Mouse (Mus musculus): ENCODE results near the gene Fuom. TPM values are rescaled to one million over a fixed set of nuclear protein-coding genes. Genes with fewer than 3 reads are reported as not detected.
A peak's percentile ranks its signal among the peaks of the same experiment; 100 is the strongest.

Gene Fuom
- polyA plus RNA-seq, 1 experiment = 61.2 TPM

DNA sequence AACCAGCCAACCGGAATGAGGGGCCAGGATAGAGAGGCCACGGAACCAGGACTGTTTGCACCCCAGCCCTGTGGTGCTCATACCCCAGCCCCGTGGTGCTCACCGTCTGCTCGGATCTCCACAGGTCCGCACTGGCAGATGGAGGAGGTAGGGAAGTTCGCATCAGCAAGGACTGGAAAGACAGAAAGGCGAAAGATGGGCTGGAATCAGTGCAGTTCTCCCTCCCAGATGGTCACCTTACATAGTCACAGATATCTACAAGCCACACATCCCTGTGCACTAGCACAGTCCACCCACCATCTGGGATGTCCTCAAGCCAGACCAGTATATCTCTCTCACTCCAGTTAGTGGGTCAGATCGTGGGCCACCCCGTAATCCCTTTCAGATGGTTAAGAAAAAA is 743 bp downstream of the Fuom start:
- no peak for DNase-seq (ENCODE audit: low spot score)

GRCm38 (mm10) chr7:140098466-140098865 is 3.8 kb downstream of the Fuom start:
- DNase-seq (ENCODE audit: low spot score) = no peak

DNA sequence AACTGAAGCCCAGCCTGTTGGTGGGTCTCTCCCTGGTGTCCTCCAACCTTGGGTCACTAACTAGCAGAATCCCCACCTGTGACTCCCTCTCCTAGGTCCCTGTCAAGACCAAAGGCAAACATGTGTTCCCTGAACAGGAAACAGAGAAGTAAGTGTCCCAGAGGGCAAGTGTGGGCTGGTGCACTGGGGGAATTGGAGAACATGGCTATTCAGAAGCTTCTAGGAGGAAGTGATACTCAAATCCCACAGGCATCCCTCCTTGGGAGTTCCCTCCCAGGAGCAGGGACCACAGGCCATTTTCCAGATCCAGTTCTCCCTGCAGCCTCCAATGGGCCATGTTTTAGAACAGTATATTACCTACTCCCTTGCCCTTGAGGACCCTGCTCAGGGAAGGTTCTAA is 6.2 kb downstream of the Fuom start:
- no peak for DNase-seq (ENCODE audit: low spot score)

DNA sequence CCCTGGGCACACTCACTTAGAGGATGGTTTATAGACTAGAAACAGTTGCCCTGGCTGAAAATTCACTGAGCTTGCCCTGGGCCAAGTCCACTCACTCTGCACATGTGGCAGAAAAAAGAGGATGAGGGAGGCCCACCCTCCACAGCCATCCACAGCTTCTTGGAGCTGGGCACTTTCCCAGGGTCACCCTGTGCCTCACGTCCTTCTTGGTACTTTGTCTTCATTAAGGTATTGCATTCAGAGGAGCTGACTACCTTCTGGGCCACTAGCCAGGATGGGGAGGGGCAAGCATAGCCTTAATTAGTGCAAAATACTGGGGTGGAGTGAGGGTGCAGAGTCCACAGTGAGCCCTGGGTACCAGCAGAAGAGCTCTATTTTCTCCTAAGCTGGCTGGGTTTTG is 6.7 kb downstream of the Fuom start:
- DNase-seq (ENCODE audit: low spot score) = no peak

GRCm38 (mm10) chr7:140094954-140095353 is 7.3 kb downstream of the Fuom start:
- DNase-seq (ENCODE audit: low spot score) = no peak

GRCm38 (mm10) chr7:140092924-140093528 is 9.2 kb downstream of the Fuom start, which contains the start of gene Prap1:
Gene Prap1, plus strand, starts transcription at chr7:140093395.
- DNase-seq (ENCODE audit: low spot score) = no peak

DNA sequence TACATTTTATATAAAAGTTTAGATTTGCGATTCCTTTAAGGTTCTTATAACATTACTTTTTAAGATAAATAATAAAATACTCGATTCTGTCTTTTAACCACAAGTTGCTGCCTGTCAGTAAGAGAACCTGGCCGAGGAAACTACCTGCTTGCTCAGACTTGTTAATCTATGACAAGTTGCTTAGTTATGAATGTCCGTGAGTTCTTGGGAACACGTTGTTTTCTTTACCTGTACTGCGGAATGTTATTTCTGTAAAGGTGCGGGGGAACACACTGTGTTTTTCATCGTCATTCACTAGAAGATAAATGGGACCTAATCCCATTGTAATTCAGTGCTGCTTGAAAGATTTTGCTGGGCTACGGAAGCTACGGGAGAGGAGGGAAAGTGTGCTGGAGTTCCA is 11.6 kb downstream of the Fuom start:
- DNase-seq (ENCODE audit: low spot score) = no peak

- no peak for DNase-seq (ENCODE audit: low spot score)
Observed at GRCm38 (mm10) chr7:140082242-140082678, 20.0 kb downstream of the Fuom start, which contains the start of gene Caly. Gene Caly, minus strand, starts transcription at chr7:140082548.

GRCm38 (mm10) chr7:140081408-140082241 is 20.6 kb downstream of the Fuom start:
- no peak for DNase-seq (ENCODE audit: low spot score)

DNA sequence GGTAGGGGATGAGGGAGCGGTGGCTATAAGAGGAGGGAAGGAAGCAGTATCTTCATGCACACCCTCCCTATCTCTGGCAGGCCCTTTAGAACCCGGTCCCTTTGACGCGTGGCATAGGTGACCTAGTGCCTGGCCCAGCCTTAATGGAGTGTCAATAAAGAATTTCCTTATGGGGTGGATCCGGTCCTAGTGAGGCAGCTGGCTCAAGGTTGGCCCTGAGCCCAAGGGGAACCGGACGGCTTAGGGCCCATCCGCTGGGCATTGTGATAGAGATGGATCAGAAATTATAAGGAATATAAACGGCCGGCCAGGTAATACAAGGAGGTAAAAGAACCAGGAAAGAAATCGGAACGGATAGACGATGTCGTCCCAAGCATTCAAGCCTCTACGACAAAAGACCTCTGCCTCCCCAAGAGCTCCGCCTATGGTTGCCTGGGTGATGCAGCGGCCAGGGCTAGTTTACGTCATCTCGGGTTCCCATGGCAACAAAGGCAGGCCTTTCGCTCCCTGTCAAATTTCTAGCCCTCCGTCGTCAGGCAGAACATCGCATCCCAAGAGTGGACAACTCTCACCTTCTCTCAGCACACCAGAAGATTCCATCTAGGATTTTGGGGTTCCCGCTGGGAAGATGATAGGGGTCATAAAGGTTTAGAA is 21.6 kb downstream of the Fuom start:
- DNase-seq (ENCODE audit: low spot score) = no peak

DNA sequence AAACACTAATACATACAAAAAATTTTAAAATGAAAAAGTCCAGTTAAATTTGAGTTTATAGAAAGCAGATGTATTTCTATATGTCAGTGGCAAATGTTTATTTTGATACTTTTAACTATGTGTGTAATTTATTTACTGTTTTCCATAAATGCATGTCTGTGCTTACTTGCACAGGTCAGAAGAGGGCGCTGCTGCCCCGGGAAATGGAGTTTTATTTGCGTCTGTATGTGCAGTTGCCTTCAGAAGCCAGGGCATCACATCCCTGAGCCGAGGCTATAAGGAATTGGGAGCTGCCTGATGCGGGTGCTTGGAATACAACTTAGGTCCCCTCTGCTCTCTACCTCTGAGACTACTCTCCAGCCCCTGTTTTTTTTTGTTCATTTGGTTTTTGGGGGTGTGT is 23.5 kb downstream of the Fuom start:
- no peak for DNase-seq (ENCODE audit: low spot score)

DNA sequence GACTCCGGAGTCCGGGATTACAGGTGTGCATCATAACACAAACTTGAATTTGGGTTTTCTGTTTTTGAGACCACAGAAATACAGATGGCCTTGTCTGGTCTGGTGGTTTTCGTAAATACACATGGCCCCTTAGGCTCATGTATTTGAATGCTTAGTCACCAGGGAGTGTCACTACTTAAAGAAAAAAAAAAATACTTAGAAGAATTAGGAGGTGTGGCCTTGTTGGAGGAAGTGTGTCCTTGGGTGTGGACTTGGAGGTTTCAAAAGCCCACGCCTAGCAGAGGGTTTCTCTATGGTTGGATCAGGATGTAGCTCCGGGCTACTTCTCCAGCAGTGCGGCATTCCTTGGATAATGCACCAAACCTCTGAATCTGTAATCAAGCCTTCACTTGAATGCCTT is 24.5 kb downstream of the Fuom start:
- no peak for DNase-seq (ENCODE audit: low spot score)

- DNase-seq (ENCODE audit: low spot score) = no peak
Observed at GRCm38 (mm10) chr7:140070042-140070711, 32.1 kb downstream of the Fuom start.

GRCm38 (mm10) chr7:140067397-140067796 is 34.8 kb downstream of the Fuom start:
- no peak for DNase-seq (ENCODE audit: low spot score)

DNA sequence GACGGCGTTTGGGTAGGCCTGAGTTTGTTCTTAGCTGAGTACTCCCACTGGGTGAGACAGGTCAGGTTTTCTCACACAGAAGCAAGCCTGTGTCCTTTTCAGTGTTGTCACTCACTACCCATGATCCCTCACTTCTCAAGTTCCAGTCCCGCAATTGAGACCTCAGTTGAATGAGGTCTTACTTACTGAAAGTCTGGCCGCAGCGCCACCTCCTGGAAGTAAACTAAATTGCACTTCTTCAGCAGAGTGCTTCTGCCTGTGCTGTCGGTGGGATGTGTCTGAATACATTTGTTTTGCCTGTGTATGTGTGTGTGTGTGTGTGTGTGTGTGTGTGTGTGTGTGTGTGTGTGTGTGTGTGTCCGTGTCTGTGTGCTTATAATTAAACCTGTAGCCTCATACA is 39.1 kb downstream of the Fuom start:
- DNase-seq (ENCODE audit: low spot score) = peak; percentile 37

GRCm38 (mm10) chr7:140062307-140062706 is 39.9 kb downstream of the Fuom start:
- peak; percentile 30 for DNase-seq (ENCODE audit: low spot score)

DNA sequence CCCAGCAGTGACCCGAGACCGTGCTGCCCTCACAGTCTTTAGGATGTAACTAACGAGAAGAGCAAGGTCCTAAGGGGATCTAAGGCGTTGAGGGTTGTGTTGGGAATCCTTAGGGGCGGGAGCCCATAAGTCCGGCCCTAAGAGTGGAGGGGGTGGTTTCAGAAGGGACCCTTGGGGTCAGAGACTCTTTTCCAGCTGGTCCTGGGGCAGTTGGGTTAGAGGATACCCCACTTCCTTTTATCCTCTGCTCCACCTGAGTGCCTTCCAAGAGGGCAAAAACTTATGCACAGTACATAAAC is 40.5 kb downstream of the Fuom start:
- no peak for DNase-seq (ENCODE audit: low spot score)

GRCm38 (mm10) chr7:140060936-140061831 is 41.1 kb downstream of the Fuom start:
- DNase-seq (ENCODE audit: low spot score) = peak; percentile 52

DNA sequence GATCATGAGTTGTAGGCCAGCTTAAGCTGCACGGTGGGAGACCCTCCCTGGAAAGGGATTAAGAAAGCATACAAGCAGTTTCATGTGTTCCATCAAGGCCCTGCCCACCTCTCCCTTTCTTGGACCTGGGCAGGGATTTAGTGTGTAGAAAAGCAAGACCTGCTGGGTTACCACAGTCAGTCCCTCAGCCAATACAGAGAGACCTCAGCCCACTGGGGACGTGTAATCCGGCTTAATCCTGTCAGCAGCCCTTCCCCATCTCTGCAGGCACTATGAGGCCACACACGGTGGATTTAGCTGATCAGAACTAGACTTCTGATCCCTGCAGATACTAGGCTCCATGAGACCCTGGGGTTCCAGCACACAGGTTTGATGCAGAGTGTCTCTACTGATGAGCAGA is 42.6 kb downstream of the Fuom start:
- no peak for DNase-seq (ENCODE audit: low spot score)

DNA sequence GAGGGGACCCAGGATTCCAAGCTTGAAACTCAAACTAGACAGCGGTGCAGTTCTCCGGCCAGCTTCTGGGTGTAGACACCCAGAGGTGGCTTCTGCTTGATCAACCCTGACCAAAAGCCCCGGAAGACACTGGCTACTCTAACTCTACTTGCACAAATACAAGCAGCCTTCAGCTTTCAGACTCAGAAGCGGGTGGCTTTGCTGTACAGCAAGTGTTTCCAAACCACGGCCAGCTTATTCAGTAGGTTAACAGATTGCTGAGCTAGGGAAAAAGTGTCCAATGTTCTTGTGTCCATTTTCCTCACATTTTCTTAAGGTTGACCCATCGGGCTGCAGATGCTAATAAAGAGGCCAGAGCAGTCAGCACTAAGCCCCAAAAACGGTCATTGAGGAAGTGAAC is 43.7 kb downstream of the Fuom start:
- no peak for DNase-seq (ENCODE audit: low spot score)

All from urinary bladder, adult 2 months (tissue).